Mouse (Mus musculus) kidney, embryonic 16.5 days (tissue): Measurements from ENCODE around the gene Ptges3. TPM values are rescaled to one million over a fixed set of nuclear protein-coding genes. Genes with fewer than 3 reads are reported as not detected.
A peak's percentile ranks its signal among the peaks of the same experiment; 100 is the strongest.
"Not testable (repeated sequence)": the region's sequence is repeated elsewhere in the genome, so short reads cannot be mapped to it uniquely, and the experiment has no call there.

Source experiments
- ATAC-seq: fragments of 200-750 bp; cut with Nextera tagmentation; 2 replicates; pipeline ENCODE4 v1.8.0; 2017; ENCODE audit warnings: moderate TSS enrichment; ENCODE audit not compliant: low FRiP score, low TSS enrichment
- H3K27ac ChIP-seq: fragments of 300-500 bp; sonication (generic); 2 replicates; pipeline ENCODE4 v1.5.1; 2014; ENCODE audit warnings: low read length
- H3K27me3 ChIP-seq: fragments of 300-500 bp; sonication (generic); 2 replicates; pipeline ENCODE4 v1.6.1; 2014; ENCODE audit warnings: low read length, control low read depth, mixed read lengths; ENCODE audit not compliant: insufficient read depth
- H3K36me3 ChIP-seq: fragments of 300-500 bp; sonication (generic); 2 replicates; pipeline ENCODE4 v1.6.1; 2014; ENCODE audit warnings: low read length, control low read depth, mixed read lengths; ENCODE audit not compliant: insufficient read depth
- H3K4me1 ChIP-seq: fragments of 300-500 bp; sonication (generic); 2 replicates; pipeline ENCODE4 v1.6.1; 2014; ENCODE audit warnings: low read length, control low read depth, mixed read lengths; ENCODE audit not compliant: insufficient read depth
- H3K4me2 ChIP-seq: fragments of 300-500 bp; sonication (generic); replicated peaks from 2 replicates; pipeline ENCODE4 v1.6.1; 2014; ENCODE audit warnings: low read depth, low read length
- H3K4me3 ChIP-seq: fragments of 300-500 bp; sonication (generic); 2 replicates; pipeline ENCODE4 v1.5.1; 2014; ENCODE audit warnings: mild to moderate bottlenecking, low read length
- H3K9ac ChIP-seq: fragments of 300-500 bp; sonication (generic); replicated peaks from 2 replicates; pipeline ENCODE4 v1.6.1; 2014; ENCODE audit warnings: low read length
- H3K9me3 ChIP-seq: fragments of 300-500 bp; sonication (generic); 2 replicates; pipeline ENCODE4 v1.6.1; 2016; ENCODE audit warnings: low read length, control low read depth
- WGBS: fragments of 180-500 bp; shearing (Covaris S2); extraction: QIAGEN DNeasy Blood & Tissue Kit; methylation state at CpG from one replicate; pipeline ENCODE4 v1.1.7; 2014; 5-methylcytosine and 5-hydroxymethylcytosine counted together
- polyA plus RNA-seq: library from polyadenylated mRNA; unstranded; fragments of >200 nt; fragmentation: Nextera tagmentation; extraction: Ambion mirVana; gene quantifications from 2 replicates; pipeline ENCODE4 v1.2.1, GENCODE M21; 2015

Gene Ptges3
- polyA plus RNA-seq, 1 experiment from 2014 or later: 409 TPM

DNA sequence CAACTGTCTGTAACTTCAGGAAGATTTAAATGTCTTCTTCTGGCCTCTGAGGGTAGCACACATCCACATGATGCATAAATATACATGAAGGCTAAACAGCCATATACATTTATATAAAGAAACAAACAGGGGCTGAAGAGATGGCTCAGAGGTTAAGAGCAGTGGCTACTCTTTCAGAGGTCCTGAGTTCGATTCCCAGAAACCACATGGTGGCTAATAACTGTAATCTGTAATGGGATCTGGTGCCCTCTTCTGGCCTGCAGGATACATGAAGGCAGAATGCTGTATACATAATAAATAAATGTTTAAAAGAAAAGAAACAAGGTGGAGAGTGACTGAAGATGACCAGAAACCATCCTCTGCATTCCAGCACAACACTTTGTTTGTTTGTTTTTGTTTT is 21.7 kb downstream of the Ptges3 start:
- no peak overlapping the region for H3K4me3 ChIP-seq
- no peak overlapping the region for H3K4me2 ChIP-seq
- 78% methylated on average over 1 of the region's 1 CpGs for WGBS
- H3K4me1 ChIP-seq: peaks cover 18% of the 10 kb centered on the region
- H3K9ac ChIP-seq: no peak overlapping the region
- H3K27ac ChIP-seq: no peak overlapping the region
- no peaks in the 10 kb centered on the region for H3K9me3 ChIP-seq
- no peaks in the 10 kb centered on the region for H3K27me3 ChIP-seq
- no peak for ATAC-seq
- peaks cover 20% of the 10 kb centered on the region for H3K36me3 ChIP-seq

DNA sequence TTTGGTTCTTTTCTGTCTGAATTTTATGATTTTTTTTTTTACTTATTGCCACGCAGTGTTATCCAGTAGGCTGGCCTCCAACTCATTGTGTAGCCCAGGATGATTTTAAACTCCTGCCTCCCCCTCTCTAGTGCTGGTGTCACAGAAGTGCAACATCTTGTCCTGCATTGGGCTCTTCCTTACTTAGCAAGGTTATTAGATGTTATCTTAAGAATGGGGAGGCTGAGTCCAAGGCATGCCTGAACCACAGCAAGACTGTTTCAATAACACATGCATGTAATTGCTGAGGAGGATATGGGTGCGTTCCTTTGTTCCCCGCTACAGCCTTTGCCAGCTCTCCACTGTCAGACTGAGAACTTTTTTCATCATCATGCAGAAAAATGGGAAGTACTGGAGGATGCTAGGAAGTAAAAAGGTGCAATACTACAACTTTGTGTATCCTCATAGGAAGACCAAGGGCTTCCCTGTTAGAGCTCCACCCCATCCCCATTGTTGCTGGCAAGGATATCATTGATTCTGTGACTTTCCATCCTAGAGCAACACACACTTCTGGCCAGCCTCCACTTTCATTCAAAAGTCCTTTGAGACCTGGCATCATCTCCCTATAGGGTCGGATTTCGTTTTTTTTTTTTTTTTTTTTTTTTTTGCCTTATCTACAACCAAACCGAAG is 23.2 kb downstream of the Ptges3 start:
- Histone ChIP-seq H3K9ac (peak overlapping the region; percentile 82), H3K27ac (peak overlapping the region; percentile 91)
- WGBS: 53% methylated on average over 6 of the region's 6 CpGs

DNA sequence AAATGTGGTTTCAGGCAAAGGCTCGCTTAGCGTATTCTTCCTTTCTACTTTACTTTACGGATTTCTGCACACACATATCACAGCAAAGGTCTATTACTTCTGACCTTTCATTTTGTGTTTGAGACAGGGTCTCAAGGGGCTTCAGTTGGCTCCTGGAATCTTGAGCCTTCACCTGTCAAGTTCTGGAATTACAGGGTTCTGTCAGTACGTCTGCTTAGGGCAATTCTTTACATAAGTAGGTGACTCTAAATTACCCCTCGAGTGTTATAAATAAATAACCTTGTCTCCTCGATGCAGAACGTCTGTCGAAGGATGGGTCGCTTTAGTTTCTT is 23.7 kb downstream of the Ptges3 start:
- 7% methylated on average over 9 of the region's 9 CpGs for WGBS
- Histone ChIP-seq H3K27me3 (no peaks in the 10 kb centered on the region), H3K27ac (peak overlapping the region; percentile 91), H3K9ac (peak overlapping the region; percentile 82), H3K4me1 (peaks cover 23% of the 10 kb centered on the region), H3K4me2 (peak overlapping the region; percentile 79), H3K4me3 (peak overlapping the region; percentile 89), H3K36me3 (peaks cover 33% of the 10 kb centered on the region), H3K9me3 (no peaks in the 10 kb centered on the region)
- no peak for ATAC-seq

More for the DNA sequence above, 23.2 kb downstream of the Ptges3 start:
- no peak for ATAC-seq
- Histone ChIP-seq H3K4me1 (peaks cover 23% of the 10 kb centered on the region), H3K27me3 (no peaks in the 10 kb centered on the region), H3K9me3 (no peaks in the 10 kb centered on the region), H3K4me2 (peak overlapping the region; percentile 79), H3K4me3 (peak overlapping the region; percentile 89), H3K36me3 (peaks cover 34% of the 10 kb centered on the region)

DNA sequence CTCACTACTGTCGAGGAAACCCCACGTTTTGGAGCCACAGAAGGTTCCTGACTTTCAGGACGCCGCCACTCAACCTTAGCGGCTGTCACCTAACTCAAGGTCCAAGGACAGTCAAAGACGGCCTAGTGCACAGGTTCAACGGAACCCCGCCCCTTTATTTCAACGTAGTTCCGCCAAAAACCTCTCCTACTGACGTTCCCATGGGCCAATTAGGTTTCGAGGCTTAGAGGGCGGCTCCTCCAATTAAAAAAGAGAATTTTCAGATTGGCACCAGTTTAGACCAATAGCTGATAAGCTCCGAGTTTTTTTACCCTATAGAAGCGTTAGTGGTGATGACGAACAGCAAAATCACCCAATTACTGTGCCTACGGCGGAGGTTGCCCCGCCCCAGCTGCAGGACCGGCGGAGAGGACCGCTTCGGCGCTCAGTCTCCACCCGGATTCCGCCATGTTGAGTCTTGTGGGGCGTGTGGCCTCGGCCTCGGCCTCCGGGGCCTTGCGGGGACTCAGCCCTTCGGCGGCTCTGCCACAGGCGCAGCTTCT is 24.2 kb downstream of the Ptges3 start, which contains the start of gene Atp5b:
TSS of gene Atp5b (plus strand) at position 394 of the 542 bp plus-strand sequence.
- H3K27ac ChIP-seq: peak within 1 kb of the TSS; percentile 91
- WGBS: under 1% methylated on average over 34 of the region's 34 CpGs
- H3K4me3 ChIP-seq: peak within 1 kb of the TSS; percentile 89

DNA sequence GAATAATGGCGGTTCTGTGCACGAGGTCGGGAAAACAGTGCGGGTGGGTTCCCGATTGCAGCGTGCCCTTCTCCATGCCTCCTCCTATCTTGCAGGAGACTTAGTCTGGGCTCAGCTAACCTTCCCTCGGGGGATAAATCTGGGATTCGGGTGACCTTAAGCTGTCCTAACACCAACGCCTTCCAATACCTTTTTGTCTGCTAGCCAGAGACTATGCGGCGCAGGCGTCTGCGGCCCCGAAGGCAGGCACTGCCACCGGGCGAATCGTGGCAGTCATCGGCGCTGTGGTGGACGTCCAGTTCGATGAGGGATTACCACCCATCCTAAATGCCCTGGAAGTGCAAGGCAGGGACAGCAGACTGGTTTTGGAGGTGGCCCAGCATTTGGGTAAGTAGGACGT is 24.9 kb downstream of the Ptges3 start:
- H3K4me3 ChIP-seq: peak overlapping the region; percentile 89
- no peaks in the 10 kb centered on the region for H3K27me3 ChIP-seq
- 0% methylated on average over 22 of the region's 22 CpGs for WGBS
- ATAC-seq: no peak
- H3K9me3 ChIP-seq: no peaks in the 10 kb centered on the region
- H3K36me3 ChIP-seq: peaks cover 43% of the 10 kb centered on the region
- peak overlapping the region; percentile 88 for H3K4me2 ChIP-seq
- peak overlapping the region; percentile 78 for H3K27ac ChIP-seq
- peaks cover 23% of the 10 kb centered on the region for H3K4me1 ChIP-seq
- peak overlapping the region; percentile 98 for H3K9ac ChIP-seq

More for the DNA sequence above, 24.2 kb downstream of the Ptges3 start, which contains the start of gene Atp5b:
- no peaks in the 10 kb centered on the region for H3K9me3 ChIP-seq
- H3K27me3 ChIP-seq: no peaks in the 10 kb centered on the region
- H3K9ac ChIP-seq: peak within 1 kb of the TSS; percentile 98
- peak; percentile 98 for ATAC-seq
- H3K4me2 ChIP-seq: peak within 1 kb of the TSS; percentile 88
- peaks cover 36% of the 10 kb centered on the region for H3K36me3 ChIP-seq
- peaks cover 23% of the 10 kb centered on the region for H3K4me1 ChIP-seq

DNA sequence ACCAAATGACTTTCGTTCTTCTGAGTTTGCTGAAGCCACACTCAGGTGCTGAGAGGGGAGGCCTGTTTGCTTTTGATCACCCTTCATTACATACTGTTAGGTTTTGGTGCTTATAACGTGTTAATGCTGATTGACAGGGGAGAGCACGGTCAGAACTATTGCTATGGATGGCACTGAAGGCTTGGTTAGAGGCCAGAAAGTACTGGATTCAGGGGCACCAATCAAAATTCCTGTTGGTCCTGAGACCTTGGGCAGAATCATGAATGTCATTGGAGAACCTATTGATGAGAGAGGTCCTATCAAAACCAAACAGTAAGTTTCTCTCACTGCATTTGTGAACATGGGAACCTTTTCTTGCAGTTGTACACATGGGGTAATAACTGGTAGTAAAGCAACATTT is 25.4 kb downstream of the Ptges3 start:
- peak overlapping the region; percentile 98 for H3K9ac ChIP-seq
- no peaks in the 10 kb centered on the region for H3K9me3 ChIP-seq
- H3K27me3 ChIP-seq: no peaks in the 10 kb centered on the region
- peak overlapping the region; percentile 88 for H3K4me2 ChIP-seq
- H3K27ac ChIP-seq: peak overlapping the region; percentile 78
- peaks cover 48% of the 10 kb centered on the region for H3K36me3 ChIP-seq
- WGBS: 3% methylated on average over 3 of the region's 3 CpGs
- ATAC-seq: no peak
- H3K4me3 ChIP-seq: peak overlapping the region; percentile 89
- H3K4me1 ChIP-seq: peaks cover 23% of the 10 kb centered on the region

DNA sequence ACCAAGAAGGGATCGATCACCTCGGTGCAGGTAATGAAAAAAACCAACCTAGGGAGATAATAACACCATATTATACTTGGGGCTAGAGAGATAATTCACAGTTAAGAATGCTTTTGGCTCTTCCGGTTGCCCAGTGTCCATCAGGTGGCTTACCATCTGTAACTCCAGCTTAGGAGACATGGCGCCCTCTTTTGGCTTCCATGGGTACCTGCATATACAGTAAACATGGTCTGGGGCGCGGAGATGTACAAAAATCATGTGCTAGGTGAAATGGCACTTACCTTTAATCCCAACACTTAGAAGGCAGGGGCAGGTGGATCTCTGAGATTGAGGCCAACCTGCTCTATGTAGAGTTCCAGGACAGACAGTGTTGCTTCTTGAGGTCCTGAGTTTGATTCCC is 27.6 kb downstream of the Ptges3 start:
- Histone ChIP-seq H3K27ac (no peak overlapping the region), H3K36me3 (peaks cover 58% of the 10 kb centered on the region), H3K9me3 (no peaks in the 10 kb centered on the region), H3K9ac (no peak overlapping the region), H3K4me2 (no peak overlapping the region), H3K27me3 (no peaks in the 10 kb centered on the region), H3K4me3 (no peak overlapping the region), H3K4me1 (peaks cover 27% of the 10 kb centered on the region)
- ATAC-seq: no peak
- WGBS: 82% methylated on average over 6 of the region's 6 CpGs

DNA sequence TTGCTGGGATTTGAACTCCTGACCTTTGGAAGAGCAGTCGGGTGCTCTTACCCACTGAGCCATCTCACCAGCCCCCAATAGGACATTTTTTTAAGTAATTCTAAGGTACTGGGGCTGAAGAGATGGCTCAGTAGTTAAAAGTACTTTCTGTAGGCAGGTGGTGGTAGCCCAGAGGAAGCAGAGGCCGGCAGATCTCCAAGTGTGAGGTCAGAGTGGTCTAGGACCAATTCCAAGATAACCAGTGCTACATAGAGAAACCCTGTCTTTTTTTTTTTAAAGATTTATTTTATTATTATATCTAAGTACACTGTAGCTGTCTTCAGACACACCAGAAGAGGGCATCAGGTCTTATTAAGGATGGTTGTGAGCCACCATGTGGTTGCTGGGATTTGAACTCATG is 28.5 kb downstream of the Ptges3 start:
- H3K27me3 ChIP-seq, H3K4me2 ChIP-seq, H3K9ac ChIP-seq, ATAC-seq, H3K9me3 ChIP-seq, H3K4me3 ChIP-seq, H3K27ac ChIP-seq: not testable (repeated sequence)
- 65% methylated on average over 2 of the region's 2 CpGs for WGBS
- Histone ChIP-seq H3K4me1 (peaks cover 30% of the 10 kb centered on the region), H3K36me3 (peaks cover 58% of the 10 kb centered on the region)

DNA sequence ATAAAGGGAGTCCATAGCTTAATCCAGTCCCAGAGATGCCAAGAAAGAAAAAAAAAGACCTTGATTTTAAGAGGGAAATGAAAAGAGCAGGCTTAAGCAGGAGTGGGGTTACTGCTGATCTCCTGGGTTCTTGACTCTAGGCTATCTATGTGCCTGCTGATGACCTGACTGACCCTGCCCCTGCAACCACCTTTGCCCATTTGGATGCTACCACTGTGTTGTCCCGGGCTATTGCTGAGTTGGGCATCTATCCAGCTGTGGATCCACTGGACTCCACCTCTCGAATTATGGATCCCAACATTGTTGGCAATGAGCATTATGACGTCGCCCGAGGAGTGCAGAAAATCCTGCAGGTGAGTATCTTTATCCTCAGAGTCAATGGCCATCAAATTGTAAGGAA is 29.4 kb downstream of the Ptges3 start:
- ATAC-seq: no peak
- H3K4me3 ChIP-seq: no peak overlapping the region
- H3K36me3 ChIP-seq: peaks cover 58% of the 10 kb centered on the region
- H3K27ac ChIP-seq: no peak overlapping the region
- 91% methylated on average over 5 of the region's 5 CpGs for WGBS
- H3K9me3 ChIP-seq: no peaks in the 10 kb centered on the region
- H3K9ac ChIP-seq: no peak overlapping the region
- H3K4me1 ChIP-seq: peaks cover 30% of the 10 kb centered on the region
- H3K4me2 ChIP-seq: no peak overlapping the region
- H3K27me3 ChIP-seq: no peaks in the 10 kb centered on the region

DNA sequence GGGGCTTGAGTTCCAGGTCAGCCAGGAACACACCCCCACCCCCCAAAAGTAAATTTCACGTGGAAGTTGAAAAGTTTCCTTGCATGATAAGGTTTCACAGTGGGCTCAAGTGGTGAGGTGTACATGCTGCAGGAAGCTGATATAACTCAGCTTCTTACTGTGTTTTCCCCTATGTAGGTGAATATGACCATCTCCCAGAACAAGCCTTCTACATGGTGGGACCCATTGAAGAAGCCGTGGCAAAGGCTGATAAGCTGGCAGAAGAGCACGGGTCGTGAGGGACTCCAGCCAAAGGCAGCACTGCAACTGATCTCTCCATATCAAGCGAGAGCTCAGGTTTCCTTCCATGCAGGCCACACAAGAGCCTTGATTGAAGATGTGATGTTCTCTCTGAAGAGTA is 31.1 kb downstream of the Ptges3 start:
- H3K4me1 ChIP-seq: peaks cover 41% of the 10 kb centered on the region
- no peak overlapping the region; the same call in 1 of the 2 replicates for H3K27ac ChIP-seq
- H3K9ac ChIP-seq: no peak overlapping the region
- no peak overlapping the region for H3K4me2 ChIP-seq
- no peaks in the 10 kb centered on the region for H3K27me3 ChIP-seq
- no peak overlapping the region for H3K4me3 ChIP-seq
- H3K36me3 ChIP-seq: peaks cover 50% of the 10 kb centered on the region
- no peaks in the 10 kb centered on the region for H3K9me3 ChIP-seq
- 54% methylated on average over 5 of the region's 5 CpGs for WGBS
- no peak for ATAC-seq
